Mouse (Mus musculus) macrophage (primary cell): ENCODE data around the gene Slc9b1. TPM values are rescaled to one million over a fixed set of nuclear protein-coding genes. Genes with fewer than 3 reads are reported as not detected.

Source experiments
- H3K27ac ChIP-seq: fragments of 350-480 bp; formaldehyde crosslinking; 2 replicates; pipeline ENCODE4 v1.9.0; 2021
- H3K36me3 ChIP-seq: fragments of 350-480 bp; formaldehyde crosslinking; 2 replicates; pipeline ENCODE4 v1.9.0; 2021; ENCODE audit errors: inconsistent target
- H3K4me3 ChIP-seq: fragments of 350-480 bp; formaldehyde crosslinking; 2 replicates; pipeline ENCODE4 v1.9.0; 2021; ENCODE audit errors: inconsistent target
- H3K79me2 ChIP-seq: fragments of 350-480 bp; formaldehyde crosslinking; 2 replicates; pipeline ENCODE4 v1.9.0; 2021; ENCODE audit errors: inconsistent target
- WGBS: methylation state at CpG from one replicate; pipeline ENCODE4 v1.1.7; 2026; ENCODE audit warnings: inconsistent platforms; ENCODE audit not compliant: missing documents; 5-methylcytosine and 5-hydroxymethylcytosine counted together
- polyA plus RNA-seq: library from polyadenylated mRNA; stranded (reverse); fragments of 250-400 nt; gene quantifications from 3 replicates; pipeline ENCODE4 v1.2.4, GENCODE M21; 2018; ENCODE audit warnings: inconsistent platforms
- total RNA-seq, 78 experiments: library from RNA; depleted of rRNA; stranded (reverse); fragments of 250-400 nt; gene quantifications; 1 replicate in 9 of 78; 2 replicates in 24 of 78; 3 replicates in 43 of 78; 4 replicates in 2 of 78; pipeline ENCODE4 v1.2.4; 2018; ENCODE audit warnings: inconsistent platforms in 56 of 78

Slc9b1 gene
- 1 to 10 TPM in 7 of 26 experiments, under 1 TPM in 6, not detected in 13; 0.42 to 3.0 (median 1.0) TPM for total RNA-seq (2018; cell fraction: chromatin; rRNA removed)
- under 1 TPM in 12 of 26 experiments, not detected in 14; 0.09 to 0.23 (median 0.15) TPM for total RNA-seq (2018; cell fraction: cytosol; rRNA removed)
- total RNA-seq (2018; cell fraction: nucleus; rRNA removed) = 1 to 10 TPM in 1 of 26 experiments, under 1 TPM in 1, not detected in 24; 0.36 to 1.5 TPM
- 0.42 TPM in 1 of 3 replicates, not detected in the others for polyA plus RNA-seq

DNA sequence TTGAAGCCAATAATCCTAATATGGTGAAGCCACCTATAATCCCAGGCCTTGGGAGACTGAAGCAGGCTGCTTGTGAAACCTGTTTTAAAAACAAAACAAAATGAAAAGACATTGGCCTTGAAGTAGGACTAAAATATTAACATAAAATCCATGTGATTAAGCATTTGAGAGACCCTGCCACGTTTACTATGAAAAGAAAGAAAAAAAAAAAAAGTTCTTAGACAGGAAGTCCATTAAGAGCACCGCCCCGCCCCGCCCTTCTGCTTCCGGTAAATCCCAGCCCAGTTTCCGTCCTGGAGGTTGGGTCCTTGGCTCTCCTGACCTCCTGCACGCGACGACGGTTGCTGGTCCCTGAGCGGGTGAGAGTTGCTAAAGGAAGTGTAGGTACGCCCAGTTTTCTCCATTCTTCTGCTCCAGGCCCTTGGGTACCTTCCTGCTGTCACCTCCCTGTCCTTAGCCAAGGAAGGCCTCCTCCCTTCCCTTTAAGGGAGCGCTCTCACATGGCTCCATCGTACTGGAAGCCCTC is at the start of gene Slc9b1:
Slc9b1 (plus strand) TSS at position 291 of the 526 bp plus-strand sequence.
- no peaks in the 10 kb centered on the region for H3K36me3 ChIP-seq
- no peaks in the 10 kb centered on the region for H3K79me2 ChIP-seq
- H3K4me3 ChIP-seq = no peak within 1 kb of the TSS
- WGBS = 86% methylated on average over 14 of the region's 14 CpGs
- no peak within 1 kb of the TSS for H3K27ac ChIP-seq

DNA sequence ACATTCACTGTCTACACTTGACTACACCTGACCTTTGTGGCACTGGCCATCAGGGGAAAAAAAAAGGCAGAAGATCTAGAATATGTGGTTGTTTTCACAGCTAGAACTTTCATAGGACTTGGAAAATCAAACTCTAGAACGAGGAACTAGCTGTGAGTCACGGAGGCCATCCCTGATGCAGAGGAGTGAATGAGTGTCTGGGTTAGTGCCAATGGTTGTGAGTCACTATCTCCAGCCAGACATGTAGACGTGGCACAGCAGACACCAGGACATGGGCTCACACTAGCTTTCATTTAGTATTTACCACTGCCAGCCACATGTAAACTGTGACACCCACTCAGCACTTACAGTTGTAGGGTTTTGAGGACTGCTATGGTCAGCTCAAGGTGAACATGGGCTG is 49.3 kb upstream of the Slc9b1 start:
- H3K4me3 ChIP-seq = no peak overlapping the region

DNA sequence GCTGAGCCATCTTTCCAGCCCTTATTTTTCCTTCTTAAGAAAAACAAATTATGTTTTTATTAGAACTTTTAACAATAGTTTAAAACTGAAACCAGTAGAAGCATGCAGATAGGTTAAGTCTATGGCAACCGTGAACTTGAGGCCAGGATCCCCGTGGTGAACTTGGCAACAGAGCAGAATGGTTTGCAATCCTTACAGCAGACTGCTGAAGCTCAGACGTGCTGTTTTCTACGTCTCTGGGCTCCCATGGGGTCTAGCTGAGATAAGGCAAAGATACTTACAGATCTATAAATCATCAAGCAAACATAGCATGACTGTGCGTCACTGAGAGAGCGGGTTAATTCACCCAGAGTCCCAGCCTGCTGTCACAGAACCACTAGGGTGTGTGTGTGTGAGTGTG is 47.7 kb upstream of the Slc9b1 start:
- Histone ChIP-seq H3K79me2 (no peaks in the 10 kb centered on the region), H3K27ac (no peak overlapping the region), H3K36me3 (no peaks in the 10 kb centered on the region), H3K4me3 (no peak overlapping the region)
- 91% methylated on average over 6 of the region's 6 CpGs for WGBS

More for the DNA sequence above, 49.3 kb upstream of the Slc9b1 start:
- Histone ChIP-seq H3K27ac (peak overlapping the region; percentile 54), H3K79me2 (no peaks in the 10 kb centered on the region), H3K36me3 (no peaks in the 10 kb centered on the region)
- WGBS = 17% methylated on average over 3 of the region's 3 CpGs

DNA sequence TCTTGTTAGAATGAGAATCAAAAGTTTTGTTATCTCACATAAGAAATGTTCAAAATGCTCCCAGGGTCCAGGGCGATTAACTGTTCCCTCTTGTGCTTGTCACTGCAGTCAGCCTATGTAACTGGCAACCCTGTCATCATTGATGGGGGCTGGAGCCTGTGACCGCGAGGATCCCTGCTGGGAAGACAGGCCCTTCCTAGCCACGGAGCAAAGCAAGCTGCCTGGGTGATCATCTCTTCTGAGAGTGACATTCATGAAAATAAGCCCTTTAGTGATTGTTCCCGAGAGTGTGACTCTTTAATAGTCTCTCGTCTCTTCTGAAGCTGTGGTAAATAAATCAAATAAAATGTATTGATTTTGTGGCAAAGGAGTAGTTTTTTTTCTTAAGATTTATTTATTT is 43.8 kb upstream of the Slc9b1 start:
- Histone ChIP-seq H3K27ac (no peak overlapping the region), H3K79me2 (no peaks in the 10 kb centered on the region), H3K36me3 (no peaks in the 10 kb centered on the region), H3K4me3 (no peak overlapping the region)
- 91% methylated on average over 6 of the region's 6 CpGs for WGBS

DNA sequence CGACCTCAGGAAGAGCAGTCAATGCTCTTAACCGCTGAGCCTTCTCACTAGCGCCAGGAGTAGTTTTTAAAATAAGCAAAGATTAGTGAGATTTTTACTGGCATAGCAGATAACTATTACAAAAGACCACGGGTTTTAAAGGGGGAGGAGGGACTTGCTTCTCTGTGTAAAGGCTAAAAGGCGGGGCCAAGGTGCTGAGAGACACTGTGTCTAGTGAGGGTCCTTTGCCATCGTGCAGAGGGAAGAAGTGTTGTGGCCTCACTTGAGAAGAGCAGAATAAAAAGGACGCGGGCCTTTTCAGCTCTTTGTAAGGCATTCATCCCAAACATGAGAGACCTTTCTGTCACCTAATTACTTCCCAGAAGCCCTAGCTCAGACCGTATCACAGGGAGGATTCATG is 43.3 kb upstream of the Slc9b1 start:
- H3K27ac ChIP-seq = no peak overlapping the region
- no peak overlapping the region for H3K4me3 ChIP-seq
- no peaks in the 10 kb centered on the region for H3K36me3 ChIP-seq
- no peaks in the 10 kb centered on the region for H3K79me2 ChIP-seq
- WGBS = 81% methylated on average over 9 of the region's 9 CpGs

DNA sequence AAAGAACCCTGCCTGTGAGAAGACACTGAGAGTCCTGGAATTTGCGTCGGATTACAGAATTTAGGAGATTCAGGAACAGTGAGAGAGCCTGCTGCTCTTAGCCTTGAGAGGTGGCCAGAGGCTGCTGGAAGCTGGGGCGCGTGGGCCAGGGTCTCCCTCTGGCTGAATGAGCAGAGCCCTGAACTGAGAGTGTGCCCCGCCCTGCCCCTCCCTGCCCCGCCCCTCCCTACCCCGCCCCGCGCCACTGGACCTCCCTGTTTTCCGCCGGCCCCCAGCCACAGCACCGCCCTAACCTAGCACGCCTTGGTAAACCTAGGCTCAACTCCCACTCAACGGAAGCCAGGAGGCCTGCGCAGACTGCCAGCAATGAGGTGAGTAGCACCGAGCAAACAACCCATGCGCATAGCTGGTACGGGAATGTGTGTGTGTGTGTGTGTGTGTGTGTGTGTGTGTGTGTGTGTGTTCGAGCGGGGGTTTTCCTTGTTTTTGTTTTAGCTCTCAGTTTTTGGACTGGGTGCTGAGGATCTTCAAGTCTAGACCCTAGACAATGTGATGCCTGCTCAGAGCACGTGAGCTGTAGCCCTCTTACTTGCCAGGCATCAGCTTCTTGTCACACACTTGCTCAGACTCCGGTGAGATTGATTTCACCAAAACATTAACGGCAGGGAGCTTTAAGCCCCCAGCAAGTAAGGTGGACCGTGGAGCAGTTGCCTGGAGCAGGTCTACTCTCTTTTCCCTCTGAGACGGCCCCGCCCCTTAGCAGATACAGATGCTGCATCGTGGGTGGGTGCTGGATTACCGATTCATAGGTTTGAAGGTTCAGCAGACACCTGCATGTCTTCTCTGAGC is 40.2 kb upstream of the Slc9b1 start, which contains the start of gene Slc9b2:
Slc9b2 (plus strand) TSS at position 290 of the 849 bp plus-strand sequence.
- Histone ChIP-seq H3K79me2 (no peaks in the 10 kb centered on the region), H3K27ac (no peak within 1 kb of the TSS), H3K4me3 (peak within 1 kb of the TSS; percentile 20; the same call in 1 of the 2 replicates), H3K36me3 (no peaks in the 10 kb centered on the region)
- WGBS = 24% methylated on average over 20 of the region's 28 CpGs

DNA sequence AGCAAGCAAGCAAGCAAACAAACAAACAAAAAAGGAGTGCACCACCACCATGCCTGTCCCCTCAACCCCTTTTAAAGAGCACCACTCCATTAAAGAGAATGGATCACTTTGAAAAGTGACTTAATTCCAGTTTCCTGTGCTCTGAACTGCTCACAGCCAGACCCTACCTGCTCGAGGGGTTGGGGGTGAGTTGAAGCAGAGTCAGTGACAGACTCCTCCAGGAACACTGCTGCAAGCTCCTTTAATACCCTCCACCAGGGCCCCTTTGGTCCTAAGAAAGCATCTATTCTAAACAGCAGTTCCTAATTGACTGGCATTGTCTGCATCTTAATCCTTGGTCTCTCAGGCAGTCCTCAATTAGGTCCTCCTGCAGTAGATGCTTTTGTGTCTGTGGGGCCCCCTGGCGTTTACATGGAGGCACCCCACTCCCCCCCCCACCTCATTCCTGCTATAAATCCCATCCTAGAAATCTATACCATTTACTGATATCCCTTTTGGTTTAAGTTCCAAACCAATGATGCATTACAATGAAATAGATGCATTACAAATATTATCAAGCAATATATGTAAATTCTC is 34.8 kb upstream of the Slc9b1 start:
- WGBS = 60% methylated on average over 2 of the region's 2 CpGs
- H3K36me3 ChIP-seq = no peaks in the 10 kb centered on the region
- H3K79me2 ChIP-seq = no peaks in the 10 kb centered on the region
- no peak overlapping the region for H3K27ac ChIP-seq
- H3K4me3 ChIP-seq = no peak overlapping the region

DNA sequence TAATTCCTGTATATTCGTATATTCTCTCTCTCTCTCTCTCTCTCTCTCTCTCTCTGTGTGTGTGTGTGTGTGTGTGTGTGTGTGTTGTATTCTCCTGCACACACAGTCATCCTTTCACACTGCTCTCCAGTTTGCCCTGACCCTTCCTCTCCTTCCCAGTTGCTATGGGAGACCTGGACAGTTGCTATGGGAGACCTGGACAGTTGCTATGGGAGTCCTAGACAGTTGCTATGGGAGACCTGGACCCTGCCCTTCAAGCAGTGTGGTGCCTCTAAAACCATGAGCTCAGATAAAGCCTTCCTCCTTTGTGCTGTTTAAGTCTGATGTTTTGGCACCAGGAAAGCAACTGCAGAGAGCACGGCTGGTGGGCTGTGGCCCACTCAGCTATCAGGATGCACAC is 34.1 kb upstream of the Slc9b1 start:
- Histone ChIP-seq H3K27ac (no peak overlapping the region), H3K4me3 (no peak overlapping the region), H3K36me3 (no peaks in the 10 kb centered on the region), H3K79me2 (no peaks in the 10 kb centered on the region)
- WGBS = 94% methylated on average over 1 of the region's 2 CpGs

DNA sequence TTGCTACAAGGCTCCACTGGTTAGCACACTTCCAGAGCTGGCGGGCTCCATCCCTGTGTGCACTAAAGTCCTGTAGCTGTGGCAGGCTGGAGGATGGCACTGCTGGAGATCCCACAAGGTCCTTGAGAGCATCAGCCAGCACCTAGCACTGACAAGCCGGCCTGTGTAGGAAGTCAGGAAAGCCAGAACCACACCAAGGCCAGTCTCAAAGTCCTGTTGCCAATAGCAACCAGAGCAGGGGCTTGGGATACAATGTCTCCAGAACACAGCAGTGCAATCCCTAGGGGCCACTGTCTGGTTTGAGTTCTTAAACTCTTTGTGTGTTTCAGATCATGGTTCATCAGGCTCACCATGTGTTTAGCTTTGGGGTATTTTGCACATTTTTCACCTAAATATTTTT is 33.0 kb upstream of the Slc9b1 start:
- H3K27ac ChIP-seq = no peak overlapping the region
- H3K4me3 ChIP-seq = no peak overlapping the region
- no peaks in the 10 kb centered on the region for H3K36me3 ChIP-seq
- H3K79me2 ChIP-seq = no peaks in the 10 kb centered on the region
- WGBS = 85% methylated on average over 2 of the region's 2 CpGs

DNA sequence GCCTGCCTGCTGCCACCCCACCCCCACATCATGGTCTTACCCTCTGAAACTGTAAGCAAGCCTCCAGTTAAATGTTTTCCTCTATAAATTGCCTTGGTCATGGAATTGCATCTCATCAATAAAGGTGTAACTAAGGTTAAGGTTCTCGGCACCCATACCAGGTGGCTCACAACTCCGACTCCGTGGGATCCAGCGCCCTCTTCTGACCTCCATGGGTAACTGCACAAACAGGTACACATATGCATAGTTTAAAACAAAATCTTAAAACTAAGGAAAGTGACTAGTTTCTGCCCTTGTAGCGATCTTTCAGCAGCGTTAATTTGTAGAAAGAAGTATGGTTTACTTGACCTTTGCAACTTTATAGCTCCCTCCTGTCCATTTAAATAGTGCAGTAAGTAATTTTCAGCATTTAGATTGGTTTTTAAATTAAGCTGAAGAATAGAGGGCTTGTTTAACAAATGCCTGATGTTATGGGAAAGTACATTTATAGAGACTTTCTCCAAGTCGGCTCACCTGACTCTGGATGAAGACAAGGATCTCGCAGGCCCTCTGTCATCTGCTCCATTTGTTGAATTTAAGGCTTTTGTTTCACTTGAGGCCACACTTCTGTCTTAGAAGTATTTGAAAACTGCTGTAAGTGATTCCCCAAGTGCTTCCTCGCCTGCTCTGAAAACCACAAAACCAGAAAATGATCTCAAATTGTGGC is 32.0 kb upstream of the Slc9b1 start:
- 87% methylated on average over 9 of the region's 9 CpGs for whole genome bisulfite sequencing
- Histone ChIP-seq H3K27ac (no peak overlapping the region), H3K79me2 (no peaks in the 10 kb centered on the region), H3K4me3 (no peak overlapping the region), H3K36me3 (no peaks in the 10 kb centered on the region)

DNA sequence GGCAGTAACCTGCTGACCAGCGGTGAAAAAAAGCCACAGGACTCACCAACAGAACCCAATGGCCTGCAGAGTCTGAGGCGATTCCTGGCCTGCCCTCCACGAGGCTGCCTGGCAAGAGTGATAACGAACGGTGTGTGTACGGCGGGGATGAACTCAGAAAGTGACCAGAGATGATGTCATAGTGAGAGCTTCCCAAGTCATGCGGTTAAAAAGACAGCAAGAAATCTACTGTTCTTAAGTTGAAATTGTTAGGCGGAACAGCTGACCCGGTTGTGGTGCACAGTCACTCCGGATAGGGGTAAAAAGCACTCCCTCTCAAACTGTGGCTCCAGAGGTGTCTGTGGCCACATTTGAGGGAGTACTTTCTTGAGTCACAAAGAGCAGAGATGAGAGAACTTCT is 29.5 kb upstream of the Slc9b1 start:
- 91% methylated on average over 11 of the region's 11 CpGs for WGBS
- no peaks in the 10 kb centered on the region for H3K79me2 ChIP-seq
- no peak overlapping the region for H3K27ac ChIP-seq
- H3K36me3 ChIP-seq = no peaks in the 10 kb centered on the region
- no peak overlapping the region for H3K4me3 ChIP-seq

DNA sequence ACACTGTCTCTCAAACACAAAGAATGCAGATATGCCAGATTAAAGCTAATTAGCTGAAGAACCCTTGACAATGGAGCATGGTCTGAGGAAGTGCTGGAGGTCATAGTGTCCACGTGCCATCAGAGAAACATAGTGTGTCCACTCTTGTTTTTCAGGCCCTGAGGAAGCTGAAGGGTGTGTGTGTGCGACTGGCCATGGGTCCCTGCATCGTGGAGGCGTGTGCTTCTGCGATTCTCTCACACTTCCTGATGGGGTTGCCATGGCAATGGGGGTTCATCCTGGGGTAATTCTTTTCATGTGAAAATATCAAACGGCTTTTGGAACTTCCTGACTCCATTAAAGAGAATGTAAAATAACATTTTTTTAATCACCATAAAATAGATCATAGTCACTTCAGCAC is 23.5 kb upstream of the Slc9b1 start:
- WGBS = 36% methylated on average over 6 of the region's 6 CpGs
- H3K27ac ChIP-seq = no peak overlapping the region
- no peak overlapping the region for H3K4me3 ChIP-seq
- H3K36me3 ChIP-seq = no peaks in the 10 kb centered on the region
- no peaks in the 10 kb centered on the region for H3K79me2 ChIP-seq

DNA sequence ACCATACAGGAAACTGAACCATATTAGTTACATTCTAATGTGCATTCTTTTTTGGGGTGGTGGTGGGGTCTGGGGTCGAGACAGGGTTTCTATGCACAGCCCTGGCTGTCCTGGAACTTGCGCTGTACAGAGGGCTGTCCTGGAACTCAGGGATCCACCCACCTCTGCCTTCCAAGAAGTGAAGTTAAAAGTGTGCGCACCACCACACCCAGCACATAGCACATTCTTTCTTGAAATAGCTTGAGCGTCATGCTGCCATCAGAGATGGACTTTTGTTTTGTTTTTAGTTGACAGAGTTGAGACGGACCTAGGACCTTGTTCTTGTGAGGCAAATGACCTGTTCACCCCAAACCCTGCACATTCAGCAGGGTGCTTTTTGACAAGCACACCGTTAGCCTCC is 20.7 kb upstream of the Slc9b1 start:
- WGBS = 88% methylated on average over 6 of the region's 6 CpGs
- H3K27ac ChIP-seq = no peak overlapping the region
- no peak overlapping the region for H3K4me3 ChIP-seq
- no peaks in the 10 kb centered on the region for H3K79me2 ChIP-seq
- no peaks in the 10 kb centered on the region for H3K36me3 ChIP-seq

DNA sequence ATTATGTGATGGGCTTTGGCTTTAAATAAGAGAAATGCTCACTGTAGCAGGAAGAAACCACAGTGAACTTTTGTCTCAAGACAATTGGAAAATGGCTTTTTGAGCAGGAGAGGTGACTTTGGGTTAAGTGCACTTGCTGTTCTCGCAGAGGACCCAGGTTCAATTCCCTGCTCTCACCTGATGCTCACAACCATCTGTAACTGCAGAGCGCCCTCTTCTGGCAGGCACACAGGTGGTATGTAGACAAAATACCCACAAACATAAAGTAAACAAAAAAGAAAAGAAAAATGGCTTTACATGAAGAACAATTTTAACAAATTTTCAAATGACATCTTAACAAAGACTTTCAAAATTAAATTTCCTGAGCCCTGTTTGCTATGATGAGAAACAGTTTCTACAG is 20.2 kb upstream of the Slc9b1 start:
- no peaks in the 10 kb centered on the region for H3K36me3 ChIP-seq
- H3K79me2 ChIP-seq = no peaks in the 10 kb centered on the region
- H3K4me3 ChIP-seq = no peak overlapping the region
- no peak overlapping the region for H3K27ac ChIP-seq
- 68% methylated on average over 2 of the region's 2 CpGs for WGBS
